Mouse (Mus musculus) lung, postnatal 0 days (tissue): ENCODE measurements at regions not wholly inside any gene's neighbourhood (a gene's known extent, or its start where the extent isn't known, plus 50 kb on each side); places are given as distances from the start of the nearest gene placed in this dataset.

Experiments used
- ATAC-seq: fragments of 200-750 bp; cut with Nextera tagmentation; 2 replicates; pipeline ENCODE4 v1.8.0; 2017; ENCODE audit warnings: moderate library complexity
- DNase-seq: peaks from one replicate; pipeline ENCODE4 v3.0.0-alpha.2; 2016; ENCODE audit warnings: low spot score
- H3K27ac ChIP-seq: fragments of 300-500 bp; sonication (generic); 2 replicates; pipeline ENCODE4 v1.5.1; 2014; ENCODE audit warnings: antibody characterized with exemption, mild to moderate bottlenecking, low read length, mixed read lengths
- H3K27me3 ChIP-seq: fragments of 300-500 bp; sonication (generic); replicated peaks from 2 replicates; pipeline ENCODE4 v1.6.1; 2014; ENCODE audit warnings: low read length, mixed read lengths; ENCODE audit not compliant: insufficient read depth
- H3K36me3 ChIP-seq: fragments of 300-500 bp; sonication (generic); 2 replicates; pipeline ENCODE4 v1.6.1; 2014; ENCODE audit warnings: low read length, mixed read lengths; ENCODE audit not compliant: insufficient read depth
- H3K4me1 ChIP-seq: fragments of 300-500 bp; sonication (generic); 2 replicates; pipeline ENCODE4 v1.6.1; 2014; ENCODE audit warnings: antibody characterized with exemption, low read depth, low read length, mixed read lengths; ENCODE audit not compliant: insufficient read depth
- H3K4me2 ChIP-seq: fragments of 300-500 bp; sonication (generic); replicated peaks from 2 replicates; pipeline ENCODE4 v1.6.1; 2014; ENCODE audit warnings: low read depth, mild to moderate bottlenecking, low read length, moderate library complexity, mixed read lengths
- H3K4me3 ChIP-seq: fragments of 300-500 bp; sonication (generic); 2 replicates; pipeline ENCODE4 v1.5.1; 2014; ENCODE audit warnings: low read depth, low read length
- H3K9ac ChIP-seq: fragments of 300-500 bp; sonication (generic); replicated peaks from 2 replicates; pipeline ENCODE4 v1.6.1; 2014; ENCODE audit warnings: low read depth, mild to moderate bottlenecking
- H3K9me3 ChIP-seq: fragments of 300-500 bp; sonication (generic); 2 replicates; pipeline ENCODE4 v1.6.1; 2016; ENCODE audit warnings: low read length, mixed read lengths
- CTCF ChIP-seq: IDR thresholded peaks from 2 replicates; pipeline ENCODE4 v1.5.1; 2016; ENCODE audit warnings: antibody characterized with exemption, mild to moderate bottlenecking
- EP300 ChIP-seq: IDR thresholded peaks from 2 replicates; pipeline ENCODE4 v1.6.1; 2016; ENCODE audit warnings: antibody characterized with exemption, mild to moderate bottlenecking, control low read depth
- WGBS: fragments of 180-500 bp; shearing (Covaris S2); extraction: QIAGEN DNeasy Blood & Tissue Kit; methylation state at CpG from one replicate; pipeline ENCODE4 v1.1.7; 2014; 5-methylcytosine and 5-hydroxymethylcytosine counted together

- no peaks in the 10 kb centered on the region for H3K4me1 ChIP-seq
- H3K27ac ChIP-seq: no peak overlapping the region
- H3K9me3 ChIP-seq: no peaks in the 10 kb centered on the region
- no peak overlapping the region for H3K4me2 ChIP-seq
- H3K36me3 ChIP-seq: no peaks in the 10 kb centered on the region
- H3K4me3 ChIP-seq: no peak overlapping the region
- DNase-seq (no peak), ATAC-seq (no peak)
- no peak overlapping the region for H3K9ac ChIP-seq
- 79% methylated on average over 4 of the region's 4 CpGs for WGBS
- H3K27me3 ChIP-seq: no peaks in the 10 kb centered on the region
- no peak for TF ChIP-seq CTCF
- no peak for TF ChIP-seq EP300
Measured at GRCm38 (mm10) chr5:128488872-128489580, 56.1 kb upstream of the Tmem132d start.

GRCm38 (mm10) chr5:128487371-128487770, 54.5 kb upstream of the Tmem132d start:
- H3K9ac ChIP-seq: no peak overlapping the region
- no peak overlapping the region for H3K4me2 ChIP-seq
- H3K27ac ChIP-seq: no peak overlapping the region
- no peak overlapping the region for H3K4me3 ChIP-seq
- WGBS: 55% methylated on average over 3 of the region's 3 CpGs
- ATAC-seq: no peak
- no peak for TF ChIP-seq CTCF
- no peak for TF ChIP-seq EP300
- H3K27me3 ChIP-seq: no peaks in the 10 kb centered on the region
- no peaks in the 10 kb centered on the region for H3K9me3 ChIP-seq
- no peaks in the 10 kb centered on the region for H3K36me3 ChIP-seq
- DNase-seq: no peak
- no peaks in the 10 kb centered on the region for H3K4me1 ChIP-seq

- Histone ChIP-seq H3K9ac (no peak overlapping the region), H3K4me2 (no peak overlapping the region), H3K36me3 (no peaks in the 10 kb centered on the region), H3K4me3 (no peak overlapping the region), H3K27me3 (no peaks in the 10 kb centered on the region), H3K27ac (no peak overlapping the region), H3K4me1 (no peaks in the 10 kb centered on the region), H3K9me3 (no peaks in the 10 kb centered on the region)
- 34% methylated on average over 6 of the region's 6 CpGs for WGBS
- no peak for ATAC-seq
- no peak for DNase-seq
- TF ChIP-seq EP300 (no peak), CTCF (no peak)
Measured at GRCm38 (mm10) chr5:128484116-128484515, 51.2 kb upstream of the Tmem132d start.

GRCm38 (mm10) chr5:128483441-128483810, 50.5 kb upstream of the Tmem132d start:
- Histone ChIP-seq H3K4me3 (no peak overlapping the region), H3K4me1 (no peaks in the 10 kb centered on the region), H3K27ac (no peak overlapping the region), H3K27me3 (no peaks in the 10 kb centered on the region), H3K4me2 (no peak overlapping the region), H3K9ac (no peak overlapping the region), H3K9me3 (no peaks in the 10 kb centered on the region), H3K36me3 (no peaks in the 10 kb centered on the region)
- DNase-seq: no peak
- TF ChIP-seq EP300 (no peak), CTCF (no peak)
- WGBS: 12% methylated on average over 13 of the region's 13 CpGs
- no peak for ATAC-seq

GRCm38 (mm10) chr5:128482617-128483440, 50.0 kb upstream of the Tmem132d start:
- no peak for ATAC-seq

More at GRCm38 (mm10) chr5:128482617-128483440, 50.0 kb upstream of the Tmem132d start:
- no peak for TF ChIP-seq EP300
- TF ChIP-seq CTCF: no peak
- 7% methylated on average over 20 of the region's 20 CpGs for WGBS
- no peak for DNase-seq
- H3K9ac ChIP-seq: no peak overlapping the region
- H3K4me3 ChIP-seq: no peak overlapping the region
- no peak overlapping the region for H3K27ac ChIP-seq
- no peaks in the 10 kb centered on the region for H3K9me3 ChIP-seq
- no peak overlapping the region for H3K4me2 ChIP-seq
- H3K36me3 ChIP-seq: no peaks in the 10 kb centered on the region
- no peaks in the 10 kb centered on the region for H3K27me3 ChIP-seq
- H3K4me1 ChIP-seq: no peaks in the 10 kb centered on the region
